Mouse (Mus musculus) heart, postnatal 0 days (tissue): ENCODE data around the gene Sh2d3c.

Experiments
- CTCF ChIP-seq: IDR thresholded peaks from 2 replicates; pipeline ENCODE4 v1.5.1; 2016; ENCODE audit warnings: antibody characterized with exemption, control low read depth, low read depth
- EP300 ChIP-seq: IDR thresholded peaks from 2 replicates; pipeline ENCODE4 v1.6.1; 2016; ENCODE audit warnings: antibody characterized with exemption, low read depth

GRCm38 (mm10) chr2:32671147-32671546 is 49.7 kb upstream of the Sh2d3c start:
- TF ChIP-seq CTCF (no peak), EP300 (no peak)
